Mouse (Mus musculus) adrenal gland, adult 18-20 months (tissue): Measurements from ENCODE around the gene Ube2q2. TPM values are rescaled to one million over a fixed set of nuclear protein-coding genes. Genes with fewer than 3 reads are reported as not detected.
"Not testable (repeated sequence)": the region's sequence is repeated elsewhere in the genome, so short reads cannot be mapped to it uniquely, and the experiment has no call there.

Experiments used
- DNase-seq, 2 experiments: peaks; one replicate each; pipeline ENCODE4 v3.0.0; 2021 to 2022; ENCODE audit warnings: low spot score in 2 of 2
- total RNA-seq, 2 experiments: library from RNA; stranded (reverse); gene quantifications; 1 replicate in 1 of 2; 2 replicates in 1 of 2; pipeline ENCODE4 v1.2.3; 2021

Gene Ube2q2
- total RNA-seq, 2 experiments from 2014 or later: 49.9 to 62.1 TPM

GRCm38 (mm10) chr9:55236235-55237165, 87.8 kb downstream of the Ube2q2 start:
- DNase-seq: no peak

- no peak for DNase-seq
These were observed 92.2 kb downstream of the Ube2q2 start for GRCm38 (mm10) chr9:55240852-55241251.

GRCm38 (mm10) chr9:55241863-55242685, 93.4 kb downstream of the Ube2q2 start:
- DNase-seq: no peak

- no peak for DNase-seq
These were observed 94.6 kb downstream of the Ube2q2 start for GRCm38 (mm10) chr9:55243280-55243679.

- no peak for DNase-seq
These were observed 95.4 kb downstream of the Ube2q2 start for GRCm38 (mm10) chr9:55244079-55244478.

- not testable (repeated sequence) for DNase-seq
These were observed 96.5 kb downstream of the Ube2q2 start for GRCm38 (mm10) chr9:55245057-55245750.

- no peak for DNase-seq
These were observed 97.8 kb downstream of the Ube2q2 start for GRCm38 (mm10) chr9:55246440-55246839.

GRCm38 (mm10) chr9:55246918-55247317, 98.3 kb downstream of the Ube2q2 start:
- no peak for DNase-seq

GRCm38 (mm10) chr9:55248465-55248864, 99.8 kb downstream of the Ube2q2 start:
- DNase-seq: no peak

GRCm38 (mm10) chr9:55250595-55251247, 102.1 kb downstream of the Ube2q2 start:
- no peak for DNase-seq

- not testable (repeated sequence) for DNase-seq
These were observed 103.4 kb downstream of the Ube2q2 start for GRCm38 (mm10) chr9:55252097-55252496.

GRCm38 (mm10) chr9:55253849-55254248, 105.2 kb downstream of the Ube2q2 start:
- no peak for DNase-seq

GRCm38 (mm10) chr9:55255056-55255455, 106.4 kb downstream of the Ube2q2 start:
- no peak for DNase-seq

GRCm38 (mm10) chr9:55255604-55256003, 107.0 kb downstream of the Ube2q2 start:
- DNase-seq: no peak

- DNase-seq: no peak
These were observed 108.5 kb downstream of the Ube2q2 start for GRCm38 (mm10) chr9:55257105-55257504.

Other genes starting within 250 kb of the Ube2q2 start
- gene Hykk, start 231.6 kb upstream of the Ube2q2 start, total RNA-seq: 1 to 10 TPM; 1.6 to 2.1 TPM
- 100 to 1,000 TPM; 162 to 186 TPM for gene Psma4, start 198.1 kb upstream of the Ube2q2 start, total RNA-seq
- gene AY074887, start 197.9 kb upstream of the Ube2q2 start, total RNA-seq: not detected
- gene Chrna5, start 168.0 kb upstream of the Ube2q2 start, total RNA-seq: 1 to 10 TPM in 1 of 2 experiments, under 1 TPM in 1; 0.46 to 1.6 TPM
- 10 to 100 TPM; 15.0 to 21.7 TPM for gene Chrna3, start 122.3 kb upstream of the Ube2q2 start, total RNA-seq
- gene Chrnb4, start 100.1 kb upstream of the Ube2q2 start, total RNA-seq: 10 to 100 TPM in 1 of 2 experiments, 1 to 10 TPM in 1; 7.7 to 10.6 TPM
- 10 to 100 TPM; 31.5 to 33.8 TPM for gene Fbxo22, start 60.1 kb downstream of the Ube2q2 start, total RNA-seq
- gene Nrg4, start 178.0 kb downstream of the Ube2q2 start, total RNA-seq: 10 to 100 TPM; 23.4 to 37.3 TPM
- under 1 TPM; 0.80 to 0.93 TPM for gene Tmem266, start 178.1 kb downstream of the Ube2q2 start, total RNA-seq